Mouse (Mus musculus) embryonic facial prominence, embryonic 12.5 days (tissue): ENCODE measurements around the gene Olfr1002. TPM values are rescaled to one million over a fixed set of nuclear protein-coding genes. Genes with fewer than 3 reads are reported as not detected.
"Not testable (repeated sequence)": the region's sequence is repeated elsewhere in the genome, so short reads cannot be mapped to it uniquely, and the experiment has no call there.

Source experiments
- ATAC-seq: fragments of 200-750 bp; cut with Nextera tagmentation; 2 replicates; pipeline ENCODE4 v1.8.0; 2017; ENCODE audit not compliant: insufficient number of reproducible peaks, insufficient read depth, low FRiP score, low TSS enrichment
- H3K27ac ChIP-seq: fragments of 300-500 bp; sonication (generic); 2 replicates; pipeline ENCODE4 v1.5.1; 2016; ENCODE audit warnings: mild to moderate bottlenecking
- H3K27me3 ChIP-seq: fragments of 300-500 bp; sonication (generic); 2 replicates; pipeline ENCODE4 v1.6.1; 2016; ENCODE audit warnings: mild to moderate bottlenecking, moderate library complexity
- H3K36me3 ChIP-seq: fragments of 300-500 bp; sonication (generic); 2 replicates; pipeline ENCODE4 v1.6.1; 2016; ENCODE audit warnings: mild to moderate bottlenecking
- H3K4me1 ChIP-seq: fragments of 300-500 bp; sonication (generic); 2 replicates; pipeline ENCODE4 v1.6.1; 2016
- H3K4me2 ChIP-seq: fragments of 300-500 bp; sonication (generic); replicated peaks from 2 replicates; pipeline ENCODE4 v1.6.1; 2016; ENCODE audit warnings: mild to moderate bottlenecking, moderate library complexity
- H3K4me3 ChIP-seq: fragments of 300-500 bp; sonication (generic); 2 replicates; pipeline ENCODE4 v1.5.1; 2016; ENCODE audit warnings: mild to moderate bottlenecking
- H3K9ac ChIP-seq: fragments of 300-500 bp; sonication (generic); 2 replicates; pipeline ENCODE4 v1.6.1; 2016; ENCODE audit warnings: mild to moderate bottlenecking, moderate library complexity
- H3K9me3 ChIP-seq: fragments of 300-500 bp; sonication (generic); 2 replicates; pipeline ENCODE4 v1.6.1; 2016; ENCODE audit warnings: mild to moderate bottlenecking, moderate library complexity
- WGBS: fragments of 180-500 bp; shearing (Covaris S2); methylation state at CpG from one replicate; pipeline ENCODE4 v1.1.7; 2016; 5-methylcytosine and 5-hydroxymethylcytosine counted together
- polyA plus RNA-seq: library from polyadenylated mRNA; unstranded; fragments of >200 nt; fragmentation: Nextera tagmentation; extraction: Ambion mirVana; gene quantifications from 2 replicates; pipeline ENCODE4 v1.2.1, GENCODE M21; 2016

Gene Olfr1002
- polyA plus RNA-seq = not detected in 2 replicates

DNA sequence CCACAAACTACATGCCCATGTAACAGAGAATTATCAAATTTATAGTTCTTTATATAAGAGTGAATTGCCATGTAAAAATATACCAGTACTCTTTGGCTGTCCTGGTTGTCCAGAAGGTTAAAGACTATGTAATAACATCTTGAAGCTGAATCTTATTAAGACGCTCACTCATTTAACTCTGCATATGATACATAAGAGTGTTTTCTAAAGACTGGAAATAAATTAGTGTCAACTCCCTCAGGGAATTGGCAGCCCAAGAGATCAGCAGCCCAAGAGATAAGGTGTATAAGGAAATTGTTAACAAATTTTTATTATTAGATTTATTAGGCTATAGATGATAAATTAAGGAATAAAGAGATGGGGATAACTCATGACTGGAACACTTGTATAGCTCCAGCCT lies at the start of gene Olfr1002:
Gene Olfr1002, minus strand, starts transcription at position 101 of the 400 bp plus-strand sequence.
- Histone ChIP-seq H3K36me3 (no peaks in the 10 kb centered on the region), H3K27ac (no peak within 1 kb of the TSS), H3K4me3 (no peak within 1 kb of the TSS), H3K4me1 (no peaks in the 10 kb centered on the region), H3K4me2 (no peak within 1 kb of the TSS), H3K9ac (no peak within 1 kb of the TSS), H3K27me3 (no peaks in the 10 kb centered on the region), H3K9me3 (no peaks in the 10 kb centered on the region)
- no peak for ATAC-seq
- WGBS = 94% methylated on average over 1 of the region's 1 CpGs

DNA sequence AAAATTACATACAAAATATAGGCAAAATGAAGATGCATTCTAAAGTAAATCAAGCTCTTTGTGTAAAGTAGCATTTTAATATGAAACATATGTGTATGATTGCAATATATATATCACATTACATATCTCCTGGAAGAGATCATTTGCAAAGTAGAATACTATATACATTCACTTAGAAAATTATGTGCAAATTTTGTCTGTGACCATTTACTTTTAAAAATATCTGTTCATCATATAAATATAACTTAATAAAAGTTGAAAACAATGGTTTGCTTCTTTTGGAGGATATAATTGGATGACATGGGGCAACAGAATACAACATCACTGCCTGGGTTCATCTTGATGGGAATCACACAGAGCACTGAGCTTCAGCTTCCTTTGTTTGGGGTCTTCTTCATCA lies 38.6 kb upstream of the Olfr1002 start, which contains the start of gene Olfr1008:
Gene Olfr1008, plus strand, starts transcription at position 301 of the 400 bp plus-strand sequence.
- Histone ChIP-seq H3K9me3 (no peaks in the 10 kb centered on the region), H3K9ac (no peak within 1 kb of the TSS), H3K4me2 (no peak within 1 kb of the TSS), H3K27me3 (no peaks in the 10 kb centered on the region), H3K4me3 (no peak within 1 kb of the TSS), H3K27ac (no peak within 1 kb of the TSS), H3K4me1 (no peaks in the 10 kb centered on the region), H3K36me3 (no peaks in the 10 kb centered on the region)
- no peak for ATAC-seq

DNA sequence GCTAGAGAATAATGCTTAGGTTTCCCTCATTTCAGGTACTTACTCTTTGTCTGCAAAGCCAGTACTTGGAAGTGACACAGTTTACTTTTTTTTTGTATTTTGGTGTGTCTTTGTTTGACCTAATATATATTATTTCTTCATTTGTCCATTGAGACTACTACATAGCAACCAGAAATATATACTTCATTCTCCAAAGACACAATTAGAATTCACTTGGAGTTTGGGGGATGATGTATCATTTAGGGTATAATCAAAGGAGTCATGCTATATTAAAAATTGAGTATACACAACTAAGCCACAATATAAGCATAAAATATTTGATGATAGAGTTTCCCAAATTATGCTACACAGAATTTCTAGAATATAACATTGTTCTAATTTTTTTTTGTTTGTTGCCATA lies 28.2 kb upstream of the Olfr1002 start, which contains the start of gene Olfr1006:
Gene Olfr1006, minus strand, starts transcription at position 101 of the 400 bp plus-strand sequence.
- Histone ChIP-seq H3K4me2 (no peak within 1 kb of the TSS), H3K9me3 (no peaks in the 10 kb centered on the region), H3K36me3 (no peaks in the 10 kb centered on the region), H3K4me3 (no peak within 1 kb of the TSS), H3K27me3 (no peaks in the 10 kb centered on the region), H3K9ac (no peak within 1 kb of the TSS), H3K27ac (no peak within 1 kb of the TSS), H3K4me1 (no peaks in the 10 kb centered on the region)
- no peak for ATAC-seq

DNA sequence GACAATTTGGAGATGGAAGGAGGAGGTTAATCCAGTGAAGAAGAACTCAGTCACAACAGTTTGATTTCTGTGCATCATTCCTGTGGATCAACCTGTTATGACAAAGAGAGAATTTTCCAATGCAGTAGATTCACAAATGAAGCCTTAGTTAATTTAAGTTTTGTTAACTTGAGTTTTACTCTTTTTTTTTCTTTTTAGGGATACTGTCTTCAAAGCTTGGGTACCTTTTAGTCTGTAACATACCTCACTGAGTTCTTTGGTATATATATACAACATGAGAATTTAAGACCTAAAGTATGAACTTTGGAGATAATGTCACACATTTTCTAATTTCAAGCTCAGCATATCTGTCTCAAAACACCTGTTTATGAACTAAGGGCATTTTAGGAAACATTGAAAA lies 13.9 kb upstream of the Olfr1002 start, which contains the start of gene Olfr154:
Gene Olfr154, minus strand, starts transcription at position 101 of the 400 bp plus-strand sequence.
- not testable (repeated sequence) for H3K9ac ChIP-seq, H3K9me3 ChIP-seq, H3K4me2 ChIP-seq, H3K4me1 ChIP-seq, H3K27me3 ChIP-seq, H3K4me3 ChIP-seq, H3K36me3 ChIP-seq, H3K27ac ChIP-seq, ATAC-seq

DNA sequence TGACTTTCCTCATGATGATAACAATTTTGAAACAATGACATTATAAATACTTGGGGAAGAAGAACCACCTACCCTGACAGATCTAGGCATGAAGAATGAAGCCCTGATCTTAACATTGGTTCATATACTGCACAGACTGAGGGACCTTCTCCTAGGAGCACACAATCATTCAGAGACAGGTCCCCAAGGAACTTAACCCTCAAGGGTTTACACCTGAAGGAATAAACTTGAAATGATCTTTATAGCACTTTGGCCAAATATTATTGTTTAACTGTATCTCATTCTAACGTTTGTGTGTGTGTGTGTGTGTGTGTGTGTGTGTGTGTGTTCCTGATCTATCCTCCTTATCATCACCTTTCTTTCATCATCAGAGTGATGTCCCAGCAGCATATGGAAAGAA lies 38.7 kb downstream of the Olfr1002 start, which contains the start of gene Olfr1000:
Gene Olfr1000, minus strand, starts transcription at position 101 of the 400 bp plus-strand sequence.
- no peak for ATAC-seq
- Histone ChIP-seq H3K27ac (no peak within 1 kb of the TSS), H3K4me2 (no peak within 1 kb of the TSS), H3K9me3 (no peaks in the 10 kb centered on the region), H3K4me1 (no peaks in the 10 kb centered on the region), H3K9ac (no peak within 1 kb of the TSS), H3K36me3 (no peaks in the 10 kb centered on the region), H3K27me3 (no peaks in the 10 kb centered on the region), H3K4me3 (no peak within 1 kb of the TSS)
- WGBS = 70% methylated on average over 1 of the region's 1 CpGs

Other genes starting within 250 kb of the Olfr1002 start
- not detected in 2 replicates for gene Olfr992, start 241.2 kb downstream of the Olfr1002 start, polyA plus RNA-seq
- not detected in 2 replicates for gene Olfr993, start 235.8 kb downstream of the Olfr1002 start, polyA plus RNA-seq
- gene Olfr994, start 214.3 kb downstream of the Olfr1002 start, polyA plus RNA-seq = not detected in 2 replicates
- not detected in 2 replicates for gene Olfr995, start 207.1 kb downstream of the Olfr1002 start, polyA plus RNA-seq
- gene 4833423E24Rik, start 131.7 kb downstream of the Olfr1002 start, polyA plus RNA-seq = 0.09 and 0.15 TPM in 2 replicates
- not detected in 2 replicates for gene Olfr996, start 71.5 kb downstream of the Olfr1002 start, polyA plus RNA-seq
- not detected in 2 replicates for gene Olfr998, start 61.8 kb downstream of the Olfr1002 start, polyA plus RNA-seq
- not detected in 2 replicates for gene Olfr1000, start 38.8 kb downstream of the Olfr1002 start, polyA plus RNA-seq
- gene Olfr154, start 13.8 kb upstream of the Olfr1002 start, polyA plus RNA-seq = not detected in 2 replicates
- gene Olfr1006, start 28.1 kb upstream of the Olfr1002 start, polyA plus RNA-seq = not detected in 2 replicates
- gene Olfr1008, start 38.7 kb upstream of the Olfr1002 start, polyA plus RNA-seq = not detected in 2 replicates
- not detected in 2 replicates for gene Olfr1009, start 64.7 kb upstream of the Olfr1002 start, polyA plus RNA-seq
- not detected in 2 replicates for gene Olfr1012, start 112.1 kb upstream of the Olfr1002 start, polyA plus RNA-seq
- not detected in 2 replicates for gene Olfr1013, start 116.4 kb upstream of the Olfr1002 start, polyA plus RNA-seq
- not detected in 2 replicates for gene Olfr1014, start 122.0 kb upstream of the Olfr1002 start, polyA plus RNA-seq
- gene Olfr1015, start 131.3 kb upstream of the Olfr1002 start, polyA plus RNA-seq = not detected in 2 replicates
- not detected in 2 replicates for gene Olfr1016, start 151.8 kb upstream of the Olfr1002 start, polyA plus RNA-seq
- not detected in 2 replicates for gene Olfr1018, start 167.8 kb upstream of the Olfr1002 start, polyA plus RNA-seq
- not detected in 2 replicates for gene Olfr1019, start 194.8 kb upstream of the Olfr1002 start, polyA plus RNA-seq
- not detected in 2 replicates for gene Olfr1020, start 196.3 kb upstream of the Olfr1002 start, polyA plus RNA-seq
- gene Olfr1022, start 217.9 kb upstream of the Olfr1002 start, polyA plus RNA-seq = not detected in 2 replicates
- not detected in 2 replicates for gene Olfr1023, start 234.9 kb upstream of the Olfr1002 start, polyA plus RNA-seq